Mouse (Mus musculus) activated CD4-positive, CD25-positive, alpha-beta regulatory T cell, adult 4 months (primary cell): ENCODE measurements around the gene Srsf11. TPM values are rescaled to one million over a fixed set of nuclear protein-coding genes. Genes with fewer than 3 reads are reported as not detected.

Experiments used
- ATAC-seq: one replicate; pipeline ENCODE4 v1.8.0; 2017
- polyA plus RNA-seq, 2 experiments: library from polyadenylated mRNA; unstranded; fragments of 100-300 nt; shearing (Covaris generic); gene quantifications; one replicate each; pipeline ENCODE4 v1.2.1; 2017

Srsf11 gene
- polyA plus RNA-seq, 2 experiments from 2014 or later = 142 to 145 TPM

GRCm38 (mm10) chr3:157979619-157980018 lies 56.8 kb downstream of the Srsf11 start:
- ATAC-seq = no peak

- no peak for ATAC-seq
These were observed 63.2 kb downstream of the Srsf11 start for GRCm38 (mm10) chr3:157973236-157973635.

GRCm38 (mm10) chr3:157971151-157971550 lies 65.3 kb downstream of the Srsf11 start:
- no peak for ATAC-seq

Other genes starting within 250 kb of the Srsf11 start
- gene Cth, start 111.6 kb downstream of the Srsf11 start, polyA plus RNA-seq = under 1 TPM in 1 of 2 experiments, not detected in 1; 0.49 TPM
- 10 to 100 TPM; 28.8 to 31.6 TPM for gene Ankrd13c, start 89.4 kb downstream of the Srsf11 start, polyA plus RNA-seq
- 10 to 100 TPM; 30.1 to 33.9 TPM for gene Lrrc40, start within 50 bp of the Srsf11 start, polyA plus RNA-seq